Mouse (Mus musculus) E14TG2a.4 (cell line): ENCODE measurements around the gene Fli1.

ENCODE experiments used
- CTCF ChIP-seq: conservative IDR thresholded peaks from 2 replicates; pipeline ENCODE4 v1.5.1; 2014; ENCODE audit warnings: low read length
- NANOG ChIP-seq: IDR thresholded peaks from 2 replicates; pipeline ENCODE4 v1.6.1; 2014; ENCODE audit warnings: borderline replicate concordance, low read length, mixed read lengths
- POU5F1 ChIP-seq: IDR thresholded peaks from 2 replicates; pipeline ENCODE4 v1.6.1; 2014; ENCODE audit warnings: low read length, borderline replicate concordance

- no peak for TF ChIP-seq CTCF
- TF ChIP-seq POU5F1 = no peak
- TF ChIP-seq NANOG = no peak
These were observed 49.9 kb downstream of the Fli1 start for GRCm38 (mm10) chr9:32492753-32493152.
